Mouse (Mus musculus) liver, embryonic 15.5 days (tissue): Measurements from ENCODE around the gene Pik3c2g. TPM values are rescaled to one million over a fixed set of nuclear protein-coding genes. Genes with fewer than 3 reads are reported as not detected.

Source experiments
- ATAC-seq: fragments of 200-750 bp; cut with Nextera tagmentation; 2 replicates; pipeline ENCODE4 v1.8.0; 2017; ENCODE audit warnings: moderate number of reproducible peaks, mild to moderate bottlenecking, moderate library complexity; ENCODE audit not compliant: insufficient read depth
- H3K27ac ChIP-seq: fragments of 300-500 bp; sonication (generic); replicated peaks from 2 replicates; pipeline ENCODE4 v1.5.1; 2015; ENCODE audit warnings: mild to moderate bottlenecking, inconsistent platforms
- H3K27me3 ChIP-seq: fragments of 300-500 bp; sonication (generic); 2 replicates; pipeline ENCODE4 v1.6.1; 2015; ENCODE audit warnings: mild to moderate bottlenecking, inconsistent platforms
- H3K36me3 ChIP-seq: fragments of 300-500 bp; sonication (generic); replicated peaks from 2 replicates; pipeline ENCODE4 v1.6.1; 2015; ENCODE audit warnings: moderate library complexity, mild to moderate bottlenecking, inconsistent platforms
- H3K4me1 ChIP-seq: fragments of 300-500 bp; sonication (generic); replicated peaks from 2 replicates; pipeline ENCODE4 v1.6.1; 2015; ENCODE audit warnings: inconsistent platforms
- H3K4me2 ChIP-seq: fragments of 300-500 bp; sonication (generic); 2 replicates; pipeline ENCODE4 v1.6.1; 2015; ENCODE audit warnings: moderate library complexity, mild to moderate bottlenecking, inconsistent platforms
- H3K4me3 ChIP-seq: fragments of 300-500 bp; sonication (generic); replicated peaks from 2 replicates; pipeline ENCODE4 v1.5.1; 2015; ENCODE audit warnings: mild to moderate bottlenecking, inconsistent platforms
- H3K9ac ChIP-seq: fragments of 300-500 bp; sonication (generic); 2 replicates; pipeline ENCODE4 v1.6.1; 2015; ENCODE audit warnings: moderate library complexity, mild to moderate bottlenecking, inconsistent platforms
- H3K9me3 ChIP-seq: fragments of 300-500 bp; sonication (generic); replicated peaks from 2 replicates; pipeline ENCODE4 v1.6.1; 2016; ENCODE audit warnings: inconsistent platforms
- WGBS: fragments of 180-500 bp; shearing (Covaris S2); methylation state at CpG from one replicate; pipeline ENCODE4 v1.1.7; 2015; ENCODE audit warnings: mixed read lengths; ENCODE audit not compliant: insufficient replicate concordance; 5-methylcytosine and 5-hydroxymethylcytosine counted together
- polyA plus RNA-seq: library from polyadenylated mRNA; unstranded; fragments of >200 nt; fragmentation: Nextera tagmentation; extraction: Ambion mirVana; gene quantifications from 2 replicates; pipeline ENCODE4 v1.2.1, GENCODE M21; 2015

Pik3c2g gene
- polyA plus RNA-seq, 1 experiment from 2014 or later, result 4.2 TPM

DNA sequence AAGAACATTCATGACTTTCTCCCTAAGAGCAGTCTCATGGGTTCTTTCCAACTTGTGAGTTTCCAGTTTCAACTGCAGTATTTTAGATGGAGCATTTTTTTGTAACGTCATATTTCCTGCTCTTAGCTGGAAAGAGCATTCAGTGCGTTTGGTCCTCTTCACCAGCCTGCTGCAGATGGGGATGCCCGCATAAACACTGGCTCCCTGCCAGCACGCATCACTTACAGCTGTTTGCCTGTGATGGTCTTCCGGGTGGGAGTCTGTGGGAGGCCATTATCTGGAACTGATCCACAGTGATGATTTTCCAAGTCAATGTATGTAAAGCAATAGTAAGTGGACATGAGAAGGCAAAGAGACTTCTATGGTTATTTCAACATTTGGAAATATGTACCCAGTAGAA is 151.3 kb downstream of the Pik3c2g start:
- H3K9me3 ChIP-seq, result 0 out of 2 replicates have a peak, but pooled peaks cover 2% of the 10 kb centered on the region
- WGBS, result 67% methylated on average over 5 of the region's 5 CpGs
- no peaks in the 10 kb centered on the region for H3K27me3 ChIP-seq
- H3K36me3 ChIP-seq, result no peaks in the 10 kb centered on the region
- no peak overlapping the region for H3K4me3 ChIP-seq
- no peak for ATAC-seq
- no peak overlapping the region for H3K27ac ChIP-seq
- H3K4me2 ChIP-seq, result no peak overlapping the region
- H3K9ac ChIP-seq, result no peak overlapping the region
- no peaks in the 10 kb centered on the region for H3K4me1 ChIP-seq

GRCm38 (mm10) chr6:139742693-139743432 is 155.8 kb downstream of the Pik3c2g start:
- Histone ChIP-seq H3K36me3 (0 out of 2 replicates have a peak, but pooled peaks cover 3% of the 10 kb centered on the region), H3K4me3 (no peak overlapping the region), H3K27me3 (no peaks in the 10 kb centered on the region), H3K4me1 (no peaks in the 10 kb centered on the region), H3K27ac (no peak overlapping the region), H3K4me2 (no peak overlapping the region), H3K9me3 (0 out of 2 replicates have a peak, but pooled peaks cover 2% of the 10 kb centered on the region), H3K9ac (no peak overlapping the region)
- 64% methylated on average over 12 of the region's 12 CpGs for WGBS
- ATAC-seq, result no peak

DNA sequence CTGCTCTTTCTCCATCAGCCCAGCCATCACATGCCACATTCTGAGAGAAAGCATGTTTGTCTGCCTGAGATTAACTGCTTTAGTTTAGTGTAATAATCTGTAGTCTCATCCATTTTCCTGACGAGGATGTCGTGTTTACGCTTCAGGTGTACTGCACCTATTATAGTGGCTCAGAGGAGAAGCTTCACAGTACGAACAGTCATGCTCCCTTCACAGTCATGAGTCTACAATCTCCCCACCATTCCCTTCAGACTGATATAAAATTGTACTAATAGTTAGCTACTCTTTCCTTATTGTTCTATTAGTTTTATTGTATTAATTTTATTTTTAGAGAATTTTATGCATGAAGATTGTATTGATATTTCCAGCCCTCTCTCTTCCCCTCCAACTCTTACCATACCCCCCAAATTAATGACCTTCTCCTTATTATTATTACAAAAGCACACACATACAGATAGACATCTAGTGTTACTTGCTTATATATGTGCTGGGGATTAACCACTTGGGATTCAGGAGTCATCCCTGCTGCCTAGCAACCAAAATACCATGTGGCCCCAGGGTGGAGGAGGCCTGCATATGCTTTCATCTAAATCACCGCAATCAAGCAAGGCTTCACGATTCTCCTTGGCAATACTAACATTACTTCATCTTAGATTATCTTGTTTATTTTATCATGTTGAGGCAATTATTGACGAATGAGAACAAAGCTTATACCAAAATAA is 159.9 kb downstream of the Pik3c2g start:
- Histone ChIP-seq H3K4me3 (no peak overlapping the region), H3K36me3 (0 out of 2 replicates have a peak, but pooled peaks cover 3% of the 10 kb centered on the region), H3K9ac (no peak overlapping the region), H3K4me2 (no peak overlapping the region), H3K27me3 (no peaks in the 10 kb centered on the region), H3K4me1 (no peaks in the 10 kb centered on the region), H3K9me3 (0 out of 2 replicates have a peak, but pooled peaks cover 2% of the 10 kb centered on the region), H3K27ac (no peak overlapping the region)
- 72% methylated on average over 7 of the region's 7 CpGs for WGBS
- ATAC-seq, result no peak

GRCm38 (mm10) chr6:139748091-139748771 is 161.2 kb downstream of the Pik3c2g start:
- H3K4me3 ChIP-seq, result no peak overlapping the region
- no peaks in the 10 kb centered on the region for H3K4me1 ChIP-seq
- H3K36me3 ChIP-seq, result 0 out of 2 replicates have a peak, but pooled peaks cover 3% of the 10 kb centered on the region
- no peaks in the 10 kb centered on the region for H3K9me3 ChIP-seq
- H3K27me3 ChIP-seq, result no peaks in the 10 kb centered on the region
- H3K9ac ChIP-seq, result no peak overlapping the region
- H3K4me2 ChIP-seq, result no peak overlapping the region
- H3K27ac ChIP-seq, result no peak overlapping the region
- WGBS, result 67% methylated on average over 13 of the region's 13 CpGs
- no peak for ATAC-seq

DNA sequence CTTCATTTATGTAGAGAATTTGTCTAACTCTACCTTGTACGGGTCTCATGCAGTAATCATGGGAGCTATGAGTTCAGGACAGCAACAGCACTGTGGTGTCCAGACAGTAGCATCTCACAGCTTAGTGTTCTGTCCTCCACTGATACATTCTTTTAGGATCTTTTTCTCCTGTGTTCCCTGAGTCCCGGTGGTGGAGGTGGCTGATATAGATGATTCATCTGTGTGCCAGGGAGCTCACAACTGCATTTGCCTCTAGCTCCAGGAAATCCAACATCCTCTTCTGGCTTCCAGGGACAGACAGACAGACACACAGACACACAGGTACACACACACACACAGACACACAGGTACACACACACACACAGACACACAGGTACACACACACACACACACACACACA is 163.6 kb downstream of the Pik3c2g start:
- no peak for ATAC-seq
- Histone ChIP-seq H3K4me3 (no peak overlapping the region), H3K9me3 (no peaks in the 10 kb centered on the region)

GRCm38 (mm10) chr6:139751022-139751421 is 164.0 kb downstream of the Pik3c2g start:
- H3K4me3 ChIP-seq, result no peak overlapping the region
- H3K27me3 ChIP-seq, result no peaks in the 10 kb centered on the region
- H3K9me3 ChIP-seq, result no peaks in the 10 kb centered on the region
- WGBS, result 61% methylated on average over 3 of the region's 3 CpGs
- no peaks in the 10 kb centered on the region for H3K4me1 ChIP-seq
- H3K27ac ChIP-seq, result no peak overlapping the region
- H3K4me2 ChIP-seq, result no peak overlapping the region
- H3K36me3 ChIP-seq, result no peaks in the 10 kb centered on the region
- no peak overlapping the region for H3K9ac ChIP-seq
- ATAC-seq, result no peak

More for the DNA sequence above, 163.6 kb downstream of the Pik3c2g start:
- no peak overlapping the region for H3K9ac ChIP-seq
- H3K27me3 ChIP-seq, result no peaks in the 10 kb centered on the region
- H3K4me1 ChIP-seq, result no peaks in the 10 kb centered on the region
- H3K36me3 ChIP-seq, result no peaks in the 10 kb centered on the region
- no peak overlapping the region for H3K4me2 ChIP-seq
- H3K27ac ChIP-seq, result no peak overlapping the region
- 60% methylated on average over 2 of the region's 2 CpGs for WGBS

GRCm38 (mm10) chr6:139757876-139758275 is 170.9 kb downstream of the Pik3c2g start:
- H3K9ac ChIP-seq, result no peak overlapping the region
- ATAC-seq, result no peak
- H3K9me3 ChIP-seq, result no peaks in the 10 kb centered on the region
- no peaks in the 10 kb centered on the region for H3K36me3 ChIP-seq
- no peak overlapping the region for H3K4me2 ChIP-seq
- no peaks in the 10 kb centered on the region for H3K4me1 ChIP-seq
- H3K27ac ChIP-seq, result no peak overlapping the region
- H3K4me3 ChIP-seq, result no peak overlapping the region
- WGBS, result 68% methylated on average over 8 of the region's 8 CpGs
- H3K27me3 ChIP-seq, result no peaks in the 10 kb centered on the region

DNA sequence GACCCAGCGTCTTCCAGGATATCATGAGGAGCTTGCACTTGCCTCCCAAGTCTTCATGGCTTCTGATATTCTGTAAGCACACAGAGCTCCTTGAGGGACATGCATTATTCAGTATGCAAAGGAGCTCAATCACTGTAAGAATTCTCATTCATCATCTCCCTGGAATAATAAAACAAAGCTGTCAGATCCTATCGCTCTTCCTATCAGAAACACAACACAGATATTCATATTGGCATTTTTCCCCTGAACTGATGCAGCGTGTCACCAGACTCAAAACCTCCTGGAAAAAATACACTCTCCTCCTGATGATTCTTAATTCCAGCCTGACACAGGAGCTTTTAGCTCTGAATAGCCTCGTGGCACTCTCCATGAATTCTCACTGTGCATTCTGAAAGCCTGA is 174.0 kb downstream of the Pik3c2g start:
- no peaks in the 10 kb centered on the region for H3K36me3 ChIP-seq
- H3K4me1 ChIP-seq, result no peaks in the 10 kb centered on the region
- H3K4me2 ChIP-seq, result no peak overlapping the region
- 58% methylated on average over 4 of the region's 4 CpGs for WGBS
- no peak overlapping the region for H3K4me3 ChIP-seq
- H3K27ac ChIP-seq, result no peak overlapping the region
- ATAC-seq, result no peak
- H3K9me3 ChIP-seq, result no peaks in the 10 kb centered on the region
- no peak overlapping the region for H3K9ac ChIP-seq
- no peaks in the 10 kb centered on the region for H3K27me3 ChIP-seq

DNA sequence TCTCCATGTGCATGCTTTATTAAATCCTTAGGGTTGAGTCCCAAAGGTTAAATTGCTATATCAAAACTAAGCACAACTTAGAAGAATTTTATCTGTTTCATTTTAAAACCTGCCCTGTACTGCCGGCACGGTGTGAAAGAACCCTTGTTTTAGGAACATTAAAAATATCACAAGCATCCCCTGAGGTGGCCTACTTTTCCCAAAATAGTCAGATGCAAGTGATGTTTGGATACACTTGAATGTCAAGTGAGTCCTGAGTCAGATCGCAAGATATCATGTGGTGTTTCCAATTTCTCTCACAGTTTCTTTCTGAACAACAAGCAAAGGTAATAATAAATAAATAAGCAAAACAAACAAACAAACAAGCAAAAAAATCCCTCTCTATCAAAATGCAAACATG is 177.4 kb downstream of the Pik3c2g start:
- no peak overlapping the region for H3K27ac ChIP-seq
- H3K9ac ChIP-seq, result no peak overlapping the region
- H3K4me3 ChIP-seq, result no peak overlapping the region
- WGBS, result 73% methylated on average over 3 of the region's 3 CpGs
- H3K36me3 ChIP-seq, result no peaks in the 10 kb centered on the region
- no peaks in the 10 kb centered on the region for H3K27me3 ChIP-seq
- H3K4me1 ChIP-seq, result no peaks in the 10 kb centered on the region
- H3K9me3 ChIP-seq, result no peaks in the 10 kb centered on the region
- H3K4me2 ChIP-seq, result no peak overlapping the region
- no peak for ATAC-seq

DNA sequence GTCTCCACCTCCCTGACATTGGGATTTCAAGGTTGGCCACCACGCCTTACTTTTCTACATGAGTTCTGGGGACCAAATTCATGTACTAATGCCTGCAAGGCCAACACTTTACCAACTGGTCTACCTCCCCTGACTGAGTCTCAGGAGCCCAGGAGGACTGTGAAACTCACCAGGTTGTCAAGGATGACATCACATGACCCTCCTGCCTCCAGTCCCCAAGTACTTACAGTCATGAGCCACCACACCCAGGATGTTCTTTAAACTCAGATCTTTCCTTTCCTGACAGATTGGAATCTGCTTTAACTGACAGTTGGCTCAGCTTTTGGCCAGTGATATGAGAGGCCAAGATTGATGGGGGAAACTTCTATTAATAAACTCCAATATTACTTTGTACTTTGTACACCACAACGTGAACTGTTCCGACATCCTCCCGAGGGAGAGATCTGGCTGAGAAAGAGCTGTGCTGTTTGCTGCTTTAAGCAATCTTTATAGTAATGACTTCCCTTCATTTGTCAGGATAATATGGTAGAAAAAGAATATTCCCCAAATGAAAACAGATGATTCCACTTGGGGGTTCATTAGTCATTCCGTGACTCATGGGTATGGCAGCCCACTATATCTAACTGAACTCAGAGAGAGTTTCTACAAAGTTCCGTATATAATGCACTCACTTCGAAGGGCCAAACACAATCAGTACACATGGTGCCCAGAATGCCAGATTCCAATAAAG is 182.9 kb downstream of the Pik3c2g start:
- Histone ChIP-seq H3K9ac (no peak overlapping the region), H3K9me3 (no peaks in the 10 kb centered on the region), H3K4me1 (no peaks in the 10 kb centered on the region), H3K4me3 (no peak overlapping the region), H3K27ac (no peak overlapping the region), H3K4me2 (no peak overlapping the region), H3K36me3 (no peaks in the 10 kb centered on the region), H3K27me3 (no peaks in the 10 kb centered on the region)
- ATAC-seq, result no peak
- WGBS, result 76% methylated on average over 7 of the region's 7 CpGs
